ENCODE assay signal across 9 mouse cellular contexts in genomic region chr5:76952112-76953040, GRCm38 (mm10). TPM values are rescaled to one million over a fixed set of nuclear protein-coding genes. Genes with fewer than 3 reads are reported as not detected.
A peak's percentile ranks its signal among the peaks of the same experiment; 100 is the strongest.
DNase-seq lines count a peak whose midpoint lies in the region; ATAC-seq and TF ChIP-seq lines count a peak whose summit lies in the region.
"Had no signal": no experiment of that assay in that cellular context is flagged by ENCODE, and none has a peak within 500 bp of the region (broad histone marks: within the 10 kb centered on the region; RNA-seq: fewer than 3 reads in every experiment).

No protein-coding gene starts in this region.

- 14% methylated on average over 7 of the region's 7 CpGs for WGBS in forebrain, embryonic 16.5 days
- WGBS in liver, embryonic 15.5 days (ENCODE audit: insufficient replicate concordance) = 4% methylated on average over 7 of the region's 7 CpGs

- peak overlapping the region; percentile 90 for H3K4me2 ChIP-seq in forebrain, embryonic 16.5 days (ENCODE audit: low read length)
- H3K4me2 ChIP-seq in liver, embryonic 15.5 days = peak overlapping the region; percentile 97

- no peak for TF ChIP-seq CTCF in E14TG2a.4 (conservative IDR thresholded peaks at IDR 0.05; ENCODE audit: low read length)

- no peaks in the 10 kb centered on the region for H3K27me3 ChIP-seq in E14TG2a.4 (ENCODE audit: insufficient read depth, low read length)
- H3K27me3 ChIP-seq in forebrain, embryonic 16.5 days (replicated peaks; ENCODE audit: control insufficient read depth, insufficient read depth, low read length) = no peaks in the 10 kb centered on the region
- H3K27me3 ChIP-seq in liver, embryonic 15.5 days = no peaks in the 10 kb centered on the region

- ATAC-seq in forebrain, embryonic 16.5 days = no peak
- ATAC-seq in liver, embryonic 15.5 days (ENCODE audit: insufficient read depth) = no peak
- no peak for ATAC-seq in erythroid progenitor cell, adult 5-6 weeks (replicated peaks; ENCODE audit: low FRiP score, poor library complexity, severe bottlenecking)

- peaks cover 73% of the 10 kb centered on the region for H3K36me3 ChIP-seq in E14TG2a.4 (ENCODE audit: insufficient read depth, low read length)
- H3K36me3 ChIP-seq in forebrain, embryonic 16.5 days (ENCODE audit: control insufficient read depth, insufficient read depth) = peaks cover 4% of the 10 kb centered on the region
- peaks cover 46% of the 10 kb centered on the region for H3K36me3 ChIP-seq in liver, embryonic 15.5 days (replicated peaks)

- no peaks in the 10 kb centered on the region for H3K9me3 ChIP-seq in E14TG2a.4 (ENCODE audit: low read length)
- H3K9me3 ChIP-seq in forebrain, embryonic 16.5 days (ENCODE audit: control insufficient read depth, low read length) = no peaks in the 10 kb centered on the region
- H3K9me3 ChIP-seq in liver, embryonic 15.5 days (replicated peaks) = no peaks in the 10 kb centered on the region

- H3K27ac ChIP-seq in forebrain, embryonic 16.5 days (ENCODE audit: low read length) = peak overlapping the region; percentile 88
- peak overlapping the region; percentile 86 for H3K27ac ChIP-seq in liver, embryonic 15.5 days (replicated peaks)

- H3K9ac ChIP-seq in forebrain, embryonic 16.5 days (replicated peaks; ENCODE audit: low read depth, low read length) = peak overlapping the region; percentile 70
- peak overlapping the region; percentile 71 for H3K9ac ChIP-seq in liver, embryonic 15.5 days

- peak; percentile 11 for DNase-seq in cerebellum, adult 8-10 months
- no peak for DNase-seq in cerebellum, adult 9-11 months
- no peak for DNase-seq in adrenal gland, postnatal 14 days
- no peak for DNase-seq in adrenal gland, postnatal 25 days

- peak overlapping the region; percentile 98 for H3K4me3 ChIP-seq in E14TG2a.4 (replicated peaks; ENCODE audit: low read length)
- peak overlapping the region; percentile 85 for H3K4me3 ChIP-seq in forebrain, embryonic 16.5 days (replicated peaks; ENCODE audit: low read length)
- peak overlapping the region; percentile 75 for H3K4me3 ChIP-seq in liver, embryonic 15.5 days (replicated peaks)

- H3K4me1 ChIP-seq in E14TG2a.4 (replicated peaks; ENCODE audit: low read depth, low read length) = peaks cover 78% of the 10 kb centered on the region
- peaks cover 19% of the 10 kb centered on the region for H3K4me1 ChIP-seq in forebrain, embryonic 16.5 days (replicated peaks; ENCODE audit: control insufficient read depth, insufficient read depth, low read length)
- H3K4me1 ChIP-seq in liver, embryonic 15.5 days (replicated peaks) = peaks cover 62% of the 10 kb centered on the region

RNA-seq across cellular contexts. Expression of gene Ppat, which starts 1.0 kb away (rescaled TPM):
- polyA plus RNA-seq in forebrain, embryonic 16.5 days (2015; fragmentation: Nextera tagmentation; extraction: Ambion mirVana) = 15.5 and 17.1 TPM in 2 replicates
- 21.9 and 23.1 TPM in 2 replicates for polyA plus RNA-seq in liver, embryonic 15.5 days (2015; fragmentation: Nextera tagmentation; extraction: Ambion mirVana)
- 21.6 and 25.2 TPM in 2 replicates for total RNA-seq in adrenal gland, postnatal 14 days (2021)
- total RNA-seq in erythroid progenitor cell, adult 5-6 weeks (2015; ENCODE audit: low replicate concordance) = 6.8 and 12.2 TPM in 2 replicates
- total RNA-seq in erythroid progenitor cell, adult 5-6 weeks (2017; ENCODE audit: low replicate concordance) = 15.1 and 17.4 TPM in 2 replicates
- 20.9 and 28.0 TPM in 2 replicates for total RNA-seq in adrenal gland, postnatal 25 days (2021)

RNA-seq across cellular contexts. Expression of gene Paics, which starts 1.3 kb away (rescaled TPM):
- 213 and 233 TPM in 2 replicates for polyA plus RNA-seq in forebrain, embryonic 16.5 days (2015; fragmentation: Nextera tagmentation; extraction: Ambion mirVana)
- polyA plus RNA-seq in liver, embryonic 15.5 days (2015; fragmentation: Nextera tagmentation; extraction: Ambion mirVana) = 157 and 158 TPM in 2 replicates
- total RNA-seq in adrenal gland, postnatal 14 days (2021) = 205 and 214 TPM in 2 replicates
- total RNA-seq in erythroid progenitor cell, adult 5-6 weeks (2015; ENCODE audit: low replicate concordance) = 105 and 119 TPM in 2 replicates
- total RNA-seq in erythroid progenitor cell, adult 5-6 weeks (2017; ENCODE audit: low replicate concordance) = 75.2 and 130 TPM in 2 replicates
- total RNA-seq in adrenal gland, postnatal 25 days (2021) = 239 and 257 TPM in 2 replicates

RNA-seq across cellular contexts. Expression of gene Srp72, which starts 22.1 kb away (rescaled TPM):
- polyA plus RNA-seq in forebrain, embryonic 16.5 days (2015; fragmentation: Nextera tagmentation; extraction: Ambion mirVana) = 87.7 and 90.1 TPM in 2 replicates
- 40.0 and 41.3 TPM in 2 replicates for polyA plus RNA-seq in liver, embryonic 15.5 days (2015; fragmentation: Nextera tagmentation; extraction: Ambion mirVana)
- 125 and 148 TPM in 2 replicates for total RNA-seq in adrenal gland, postnatal 14 days (2021)
- total RNA-seq in erythroid progenitor cell, adult 5-6 weeks (2015; ENCODE audit: low replicate concordance) = 41.4 and 41.5 TPM in 2 replicates
- total RNA-seq in erythroid progenitor cell, adult 5-6 weeks (2017; ENCODE audit: low replicate concordance) = 28.4 and 102 TPM in 2 replicates
- 120 and 150 TPM in 2 replicates for total RNA-seq in adrenal gland, postnatal 25 days (2021)

RNA-seq across cellular contexts. Expression of gene Aasdh, which starts 47.1 kb away (rescaled TPM):
- polyA plus RNA-seq in forebrain, embryonic 16.5 days (2015; fragmentation: Nextera tagmentation; extraction: Ambion mirVana) = 25.7 and 28.1 TPM in 2 replicates
- polyA plus RNA-seq in liver, embryonic 15.5 days (2015; fragmentation: Nextera tagmentation; extraction: Ambion mirVana) = 5.0 and 5.3 TPM in 2 replicates
- total RNA-seq in adrenal gland, postnatal 14 days (2021) = 17.1 and 20.7 TPM in 2 replicates
- 2.5 and 24.9 TPM in 2 replicates for total RNA-seq in erythroid progenitor cell, adult 5-6 weeks (2015; ENCODE audit: low replicate concordance)
- 6.3 and 12.6 TPM in 2 replicates for total RNA-seq in erythroid progenitor cell, adult 5-6 weeks (2017; ENCODE audit: low replicate concordance)
- total RNA-seq in adrenal gland, postnatal 25 days (2021) = 24.0 and 32.1 TPM in 2 replicates

RNA-seq across cellular contexts. Expression of gene Arl9, which starts 51.5 kb away (rescaled TPM):
- polyA plus RNA-seq in forebrain, embryonic 16.5 days (2015; fragmentation: Nextera tagmentation; extraction: Ambion mirVana) = not detected in 2 replicates
- 0.38 TPM in 1 of 2 replicates, not detected in the other for polyA plus RNA-seq in liver, embryonic 15.5 days (2015; fragmentation: Nextera tagmentation; extraction: Ambion mirVana)
- not detected in 2 replicates for total RNA-seq in adrenal gland, postnatal 14 days (2021)
- total RNA-seq in erythroid progenitor cell, adult 5-6 weeks (2015; ENCODE audit: low replicate concordance) = not detected in 2 replicates
- total RNA-seq in erythroid progenitor cell, adult 5-6 weeks (2017; ENCODE audit: low replicate concordance) = not detected in 2 replicates
- 0.67 TPM in 1 of 2 replicates, not detected in the other for total RNA-seq in adrenal gland, postnatal 25 days (2021)
- total RNA-seq: left cerebral cortex, postnatal 14 days had no signal
